Mouse (Mus musculus) ES-Bruce4 (cell line): ENCODE measurements around the gene Cdh22.

Experiments used
- CTCF ChIP-seq: IDR thresholded peaks from one replicate; pipeline ENCODE4 v1.8.1; 2011; ENCODE audit warnings: low read depth, low read length
- EP300 ChIP-seq: IDR thresholded peaks from 2 replicates; pipeline ENCODE4 v1.6.1; 2011; ENCODE audit warnings: low read depth, low read length; ENCODE audit not compliant: insufficient read depth
- POLR2A ChIP-seq: IDR thresholded peaks from one replicate; pipeline ENCODE4 v1.8.1; 2011; ENCODE audit warnings: low read length; ENCODE audit not compliant: insufficient read depth

- TF ChIP-seq CTCF, result no peak
- TF ChIP-seq EP300, result no peak
- TF ChIP-seq POLR2A, result no peak
These were observed 38.9 kb upstream of the Cdh22 start for GRCm38 (mm10) chr2:165273589-165273988.
